Mouse (Mus musculus): Measurements from ENCODE around the gene Triobp. TPM values are rescaled to one million over a fixed set of nuclear protein-coding genes. Genes with fewer than 3 reads are reported as not detected.
A peak's percentile ranks its signal among the peaks of the same experiment; 100 is the strongest.

Gene Triobp
- total RNA-seq, 4 experiments from 2014 or later = 10.8 to 16.3 (median 11.7) TPM

DNA sequence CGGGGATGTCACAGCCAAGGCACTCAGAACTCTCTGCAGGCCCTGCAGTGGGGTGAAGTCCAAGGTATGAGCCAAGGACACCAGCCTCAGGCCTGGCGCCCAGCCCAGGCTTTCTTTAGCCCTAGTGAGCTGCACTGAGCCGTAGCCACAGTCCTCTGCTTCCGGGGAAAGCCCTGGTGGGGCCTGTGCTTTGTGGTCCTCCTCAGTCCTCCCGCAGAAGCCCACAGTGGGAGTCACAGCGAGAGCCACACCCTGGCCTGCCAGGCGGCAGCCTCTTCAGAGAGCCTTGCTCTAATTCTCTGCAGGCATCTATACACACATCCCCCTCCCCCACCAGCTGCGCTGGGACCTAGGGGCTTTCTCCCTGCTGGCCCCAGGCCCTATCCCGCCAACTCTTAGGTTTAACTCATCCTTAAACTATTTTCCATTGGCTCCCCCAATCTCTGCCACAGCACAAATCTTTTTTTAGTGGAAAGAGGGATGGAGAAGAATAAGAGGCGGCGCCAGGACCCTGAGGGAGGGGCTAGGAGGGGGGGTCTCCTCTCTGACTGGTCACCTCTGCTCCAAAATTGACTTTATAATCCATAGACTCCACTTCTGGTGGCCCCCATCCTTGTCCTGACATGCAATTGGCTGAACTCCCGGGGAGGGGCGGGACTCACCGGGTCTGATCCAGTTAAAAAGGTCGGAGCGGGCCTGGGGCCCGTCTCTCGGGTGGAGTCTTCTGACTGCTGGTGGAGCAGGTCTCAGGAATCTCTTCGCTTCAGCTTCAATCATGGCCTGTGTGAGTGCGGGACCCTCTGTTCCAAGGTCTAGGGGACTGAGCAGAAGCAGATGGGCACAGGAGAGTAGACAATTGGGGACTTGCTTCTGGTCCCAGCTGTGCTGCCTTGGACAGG lies 21.3 kb upstream of the Triobp start, which contains the start of gene Lgals1:
Gene Lgals1 (plus strand): TSS at position 705 of the 899 bp plus-strand sequence.
- DNase-seq (ENCODE audit: low spot score in 2 of 2) = no peak

DNA sequence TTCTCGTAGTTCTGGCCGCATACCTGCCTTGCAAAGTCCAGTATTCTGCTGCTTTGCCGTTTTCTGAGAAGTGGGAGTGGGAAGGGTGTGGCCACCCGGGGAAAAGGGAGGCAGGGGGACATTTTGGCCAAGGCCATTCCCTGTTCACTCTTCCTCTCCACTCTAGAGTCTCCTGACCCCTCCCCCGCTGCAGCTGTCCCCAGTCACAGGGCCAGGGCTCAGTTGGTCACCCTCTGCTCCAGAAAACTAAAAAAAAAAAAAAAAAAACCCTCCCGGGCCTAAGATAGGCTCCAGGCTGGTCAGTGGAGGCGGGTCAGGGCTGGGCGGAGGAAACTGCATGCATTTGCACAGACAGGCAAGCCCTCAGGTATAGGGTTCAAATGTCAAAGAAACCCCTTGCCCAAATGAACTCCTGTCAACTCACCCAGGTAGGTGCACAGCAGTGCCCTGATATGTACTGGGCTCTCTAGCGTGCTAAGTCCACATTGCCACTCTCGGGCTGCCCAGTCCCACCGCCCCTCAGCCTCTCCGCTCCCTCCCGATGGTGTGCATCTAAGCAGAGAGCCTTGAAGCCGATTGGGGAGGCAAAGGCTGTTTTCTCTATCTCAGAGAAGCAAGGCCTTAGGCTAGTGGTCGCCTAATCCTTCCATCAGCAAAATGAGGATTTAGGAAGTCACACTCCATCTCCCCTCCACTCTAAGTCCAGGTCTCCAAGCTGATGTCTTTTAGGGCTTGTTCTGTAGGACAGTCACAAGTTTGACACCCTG lies 20.3 kb upstream of the Triobp start:
- DNase-seq (ENCODE audit: low spot score in 2 of 2) = no peak

DNA sequence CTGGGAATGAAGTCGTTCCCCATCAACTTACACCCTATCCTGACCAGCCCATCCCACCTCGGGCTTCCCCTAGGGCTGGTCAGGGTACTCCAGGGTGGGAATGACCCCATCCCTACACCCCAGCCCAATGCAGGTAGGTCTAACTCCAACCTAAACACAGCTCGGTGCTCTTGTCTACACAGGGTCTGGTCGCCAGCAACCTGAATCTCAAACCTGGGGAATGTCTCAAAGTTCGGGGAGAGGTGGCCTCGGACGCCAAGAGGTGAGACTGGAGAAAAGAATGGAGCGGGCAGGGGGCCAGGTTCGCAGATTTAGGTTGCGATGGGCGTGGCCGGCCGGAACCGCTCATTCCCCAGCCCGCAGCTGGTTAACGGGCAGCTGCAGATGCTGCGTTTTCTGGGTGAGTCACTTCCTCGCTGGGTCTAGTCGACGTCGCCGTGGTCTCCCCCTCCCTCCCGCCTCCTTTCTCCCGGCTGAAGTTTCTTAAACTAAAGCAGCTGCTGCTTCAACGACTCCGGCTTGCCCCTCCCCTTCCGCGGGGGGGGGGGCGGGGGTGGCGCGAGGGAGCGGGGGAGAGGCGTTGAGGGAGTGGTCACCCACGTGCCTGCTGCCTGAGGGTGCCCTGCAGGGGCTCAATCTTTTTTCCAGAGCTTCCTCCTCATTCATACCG lies 19.6 kb upstream of the Triobp start:
- peak in 1 of 2 experiments; percentile 63 for DNase-seq (ENCODE audit: low spot score in 2 of 2)

DNA sequence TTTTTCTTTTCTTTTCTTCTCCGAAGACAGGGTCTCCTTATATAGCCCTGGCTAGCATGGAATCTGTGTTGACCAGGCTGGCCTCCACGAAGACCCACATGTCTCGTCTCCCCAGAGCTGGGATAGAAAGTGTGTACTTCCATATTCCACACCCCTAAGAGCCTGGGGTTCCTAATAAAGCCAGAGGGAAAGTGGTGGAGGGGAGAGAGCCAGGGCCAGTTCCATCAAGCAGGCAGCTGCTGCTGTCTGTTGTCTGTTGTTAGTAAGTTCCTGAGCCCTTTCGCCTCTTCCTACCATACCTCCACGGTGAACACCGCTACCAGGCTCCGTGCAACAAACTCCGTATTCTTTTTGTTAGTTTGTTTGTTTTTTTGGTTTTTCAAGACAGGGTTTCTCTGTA lies 19.0 kb upstream of the Triobp start:
- DNase-seq (ENCODE audit: low spot score in 2 of 2) = no peak

DNA sequence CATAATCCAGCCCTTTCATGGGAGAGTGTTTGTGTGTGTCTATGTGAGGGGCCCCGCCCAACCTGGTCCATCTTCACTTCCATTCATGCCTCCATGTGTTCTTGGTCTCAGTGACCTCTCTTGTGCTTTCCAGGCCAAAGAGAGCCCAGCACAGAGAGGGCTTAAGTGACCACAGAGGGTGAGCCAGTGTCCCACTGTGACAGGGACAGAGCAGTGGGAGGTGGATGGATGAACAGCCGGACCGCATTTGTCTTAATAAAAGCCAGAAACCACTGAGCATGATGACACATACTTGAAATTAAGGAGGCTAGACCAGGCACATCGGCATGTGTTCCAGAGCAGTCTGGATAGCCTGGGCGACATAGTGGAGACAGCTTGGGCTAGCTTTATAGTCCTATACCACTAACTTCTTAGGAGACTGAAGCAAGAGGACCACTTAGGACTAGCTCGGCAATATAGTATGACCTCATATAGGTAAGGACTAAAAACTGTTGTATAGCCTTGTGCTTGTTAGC lies 17.3 kb upstream of the Triobp start:
- no peak for DNase-seq (ENCODE audit: low spot score in 2 of 2)

DNA sequence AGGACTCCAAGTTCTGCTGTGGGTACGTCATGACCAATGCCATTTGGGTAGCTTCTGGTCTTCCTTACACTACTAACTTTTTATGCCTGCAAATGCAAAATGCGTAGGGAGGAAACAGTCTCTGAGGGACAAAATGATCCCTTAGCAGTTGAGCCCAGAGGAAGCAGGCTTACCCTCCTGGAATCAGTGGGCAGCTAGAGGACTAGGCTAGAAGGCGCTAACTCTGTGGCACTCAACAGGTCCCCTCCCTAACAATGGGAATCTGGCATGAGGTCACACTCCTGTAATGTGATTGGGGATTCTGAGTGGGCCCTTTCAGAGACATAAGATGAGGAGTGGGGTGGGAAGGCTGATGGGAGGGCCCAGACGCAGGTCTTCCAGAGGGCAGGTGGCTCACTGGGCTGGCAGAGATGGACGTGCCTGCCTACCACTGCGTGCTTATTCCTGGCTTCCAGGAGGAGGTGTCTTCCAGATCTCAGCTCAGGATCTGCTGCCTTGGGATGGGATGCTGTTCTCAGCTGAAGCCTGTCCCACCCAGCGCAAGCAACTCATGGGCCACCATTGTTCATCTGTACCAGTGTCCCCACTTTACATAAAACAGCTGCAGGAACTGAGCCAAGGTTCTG lies 16.6 kb upstream of the Triobp start:
- no peak for DNase-seq (ENCODE audit: low spot score in 2 of 2)

DNA sequence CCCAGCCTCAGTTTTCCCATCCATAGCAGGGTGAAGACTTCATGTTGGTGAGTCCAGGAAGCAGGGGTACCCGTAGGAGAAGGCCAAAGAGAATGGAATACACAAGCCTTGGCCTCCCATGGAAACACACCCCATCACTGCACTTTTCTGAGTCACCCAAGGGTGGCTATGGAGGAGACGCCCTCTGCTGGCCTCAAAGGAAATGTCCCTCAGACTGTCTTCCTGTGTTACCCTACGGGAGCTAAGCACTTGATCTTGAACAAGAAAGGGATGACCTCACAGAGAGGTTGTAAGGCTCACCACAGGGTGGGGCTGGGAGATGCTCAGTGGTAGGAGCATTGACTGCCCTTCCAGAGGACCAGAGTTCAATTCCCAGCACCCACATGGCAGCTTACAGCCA lies 15.9 kb upstream of the Triobp start:
- no peak for DNase-seq (ENCODE audit: low spot score in 2 of 2)

DNA sequence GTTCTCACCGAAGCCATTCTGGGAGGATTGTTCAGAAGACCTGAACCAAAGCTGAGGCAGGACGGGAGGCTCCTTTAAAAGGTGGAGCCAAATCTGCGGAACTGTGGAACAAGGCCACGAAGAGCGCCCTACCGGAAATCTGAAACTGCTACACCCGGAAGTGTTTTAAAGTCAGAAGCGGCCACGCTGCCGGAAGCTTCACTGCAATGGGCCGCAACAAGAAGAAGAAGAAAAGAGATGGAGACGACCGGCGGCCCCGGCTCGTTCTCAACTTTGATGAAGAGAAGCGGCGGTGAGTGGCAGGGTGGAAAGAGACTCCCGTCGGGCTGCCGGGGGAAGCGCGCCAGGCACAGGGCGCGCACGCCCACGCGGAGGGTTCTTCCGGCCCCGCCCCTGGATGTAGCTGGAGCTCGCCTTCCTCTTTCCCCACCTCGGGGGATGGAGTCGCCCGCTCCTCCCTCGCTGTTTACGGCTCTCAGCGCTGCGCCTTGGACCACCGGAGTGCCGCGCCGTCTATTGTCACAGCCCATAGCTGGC lies 12.7 kb upstream of the Triobp start, which contains the start of gene Nol12:
Gene Nol12 (plus strand): TSS at position 150 of the 537 bp plus-strand sequence.
- DNase-seq (ENCODE audit: low spot score in 2 of 2) = peak; percentile 75 to 83

DNA sequence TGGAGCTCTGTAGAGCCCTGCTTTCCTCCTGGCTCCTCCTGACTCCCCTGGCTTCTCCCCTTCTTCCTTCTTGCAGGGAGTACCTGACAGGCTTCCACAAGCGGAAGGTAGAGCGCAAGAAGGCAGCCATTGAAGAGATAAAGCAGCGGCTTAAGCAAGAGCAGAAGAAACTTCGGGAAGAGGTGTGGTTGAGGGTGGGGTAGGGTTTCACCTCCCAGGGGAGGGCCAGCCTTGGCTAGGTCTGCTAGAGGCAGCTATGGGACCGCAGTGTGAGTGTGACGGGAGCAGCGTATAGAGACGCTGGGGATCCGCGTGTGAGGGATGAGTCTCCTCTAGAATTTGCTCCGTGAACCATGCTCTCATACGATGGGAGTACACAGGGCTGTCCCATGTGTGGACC lies 11.1 kb upstream of the Triobp start:
- no peak for DNase-seq (ENCODE audit: low spot score in 2 of 2)

DNA sequence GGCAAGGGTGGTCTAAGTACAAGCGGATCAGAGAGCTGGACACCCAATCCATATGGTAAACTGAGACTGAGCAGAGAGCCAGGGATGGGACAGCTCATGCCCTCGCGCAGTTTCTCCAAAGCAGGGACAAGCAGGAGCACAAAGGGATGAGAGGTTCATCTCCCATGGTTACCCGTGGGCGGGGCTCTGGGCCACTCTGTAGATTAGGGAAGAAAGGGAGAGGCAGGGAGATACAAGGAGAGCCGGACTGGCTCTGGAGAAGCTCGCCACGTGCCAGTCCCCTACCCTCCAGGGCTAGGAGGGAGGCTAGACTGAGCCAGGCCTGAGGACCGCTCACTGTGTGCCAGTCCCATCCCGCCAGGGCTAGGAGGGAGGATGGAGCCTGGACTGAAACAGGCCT lies 10.2 kb upstream of the Triobp start:
- DNase-seq (ENCODE audit: low spot score in 2 of 2) = no peak

DNA sequence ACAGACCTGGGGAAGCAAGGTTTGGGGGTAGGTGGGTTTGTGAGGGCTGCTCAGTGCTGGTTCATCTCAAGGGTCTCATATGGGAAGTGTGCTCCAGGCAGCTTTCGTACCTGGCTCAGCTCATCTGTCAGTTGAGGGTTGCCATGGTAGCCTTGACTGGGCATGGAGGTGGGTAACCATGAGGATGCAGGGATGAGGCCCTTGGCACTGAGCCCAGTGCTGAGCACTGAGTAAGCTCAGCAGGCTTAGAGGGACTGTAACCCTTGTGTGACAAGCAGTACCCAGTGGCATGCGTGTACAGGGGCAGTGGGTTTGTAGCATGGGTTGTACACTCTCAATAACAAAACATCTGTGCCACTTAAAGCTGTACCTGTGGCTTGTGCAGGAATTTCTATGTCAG lies 9.6 kb upstream of the Triobp start:
- no peak for DNase-seq (ENCODE audit: low spot score in 2 of 2)

DNA sequence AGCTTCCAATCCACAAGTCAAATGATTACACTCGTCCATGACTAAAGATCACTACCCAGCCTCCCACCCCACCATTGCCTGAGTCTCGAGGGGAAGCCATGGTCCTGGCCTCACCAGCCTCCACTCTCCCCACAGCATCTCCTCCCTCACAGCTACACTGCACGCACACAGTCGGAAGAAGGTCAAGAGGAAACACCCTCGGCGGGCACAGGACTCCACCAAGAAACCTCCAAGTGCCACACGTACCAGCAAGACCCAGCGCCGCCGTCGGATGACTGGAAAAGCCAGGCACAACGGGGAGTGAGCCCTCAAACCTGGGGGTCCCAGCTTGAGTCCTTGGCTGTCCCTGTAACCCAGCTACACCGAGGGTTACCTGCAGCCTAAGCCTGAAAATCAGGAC lies 7.2 kb upstream of the Triobp start:
- DNase-seq (ENCODE audit: low spot score in 2 of 2) = no peak

DNA sequence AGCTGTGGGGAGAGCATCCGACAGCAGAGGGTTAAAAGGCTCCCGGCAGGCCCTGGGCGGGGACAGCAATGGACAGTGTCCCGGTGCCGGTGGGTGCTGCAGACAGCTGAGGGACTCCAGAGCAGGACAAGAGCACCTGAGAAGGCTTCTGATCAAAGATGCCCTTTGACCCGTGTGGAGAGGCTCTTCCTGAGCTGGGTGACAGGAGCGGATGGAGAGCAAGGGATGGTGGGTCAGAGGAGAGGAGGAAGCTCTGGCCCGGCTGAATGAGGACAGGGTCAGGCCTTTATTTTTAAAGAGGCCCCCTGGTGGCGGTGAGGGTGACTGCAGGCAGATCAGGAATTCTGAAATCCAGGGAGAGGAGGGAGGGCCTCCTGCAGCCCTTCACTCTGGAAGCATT lies 4.9 kb upstream of the Triobp start:
- peak; percentile 47 to 71 for DNase-seq (ENCODE audit: low spot score in 2 of 2)

DNA sequence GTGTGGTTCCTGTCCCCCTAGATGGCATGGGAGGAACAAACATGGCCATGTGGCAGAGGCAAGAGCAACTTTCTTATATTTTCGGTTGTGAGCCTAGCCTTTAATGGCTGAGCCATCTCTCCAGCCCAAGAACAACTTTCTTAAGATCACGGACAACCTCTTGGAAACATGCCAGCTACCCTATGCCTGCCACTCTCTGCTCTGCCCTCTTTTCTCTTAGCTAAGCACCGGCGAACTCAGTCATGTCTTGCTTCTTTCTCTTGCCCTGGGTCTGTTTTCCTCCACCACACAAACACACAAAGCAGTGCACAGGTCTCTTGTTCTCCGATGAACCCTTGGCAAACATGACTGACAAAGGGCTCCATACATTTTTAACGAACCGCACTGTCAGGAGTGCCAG lies 1.3 kb upstream of the Triobp start:
- DNase-seq (ENCODE audit: low spot score in 2 of 2) = no peak

DNA sequence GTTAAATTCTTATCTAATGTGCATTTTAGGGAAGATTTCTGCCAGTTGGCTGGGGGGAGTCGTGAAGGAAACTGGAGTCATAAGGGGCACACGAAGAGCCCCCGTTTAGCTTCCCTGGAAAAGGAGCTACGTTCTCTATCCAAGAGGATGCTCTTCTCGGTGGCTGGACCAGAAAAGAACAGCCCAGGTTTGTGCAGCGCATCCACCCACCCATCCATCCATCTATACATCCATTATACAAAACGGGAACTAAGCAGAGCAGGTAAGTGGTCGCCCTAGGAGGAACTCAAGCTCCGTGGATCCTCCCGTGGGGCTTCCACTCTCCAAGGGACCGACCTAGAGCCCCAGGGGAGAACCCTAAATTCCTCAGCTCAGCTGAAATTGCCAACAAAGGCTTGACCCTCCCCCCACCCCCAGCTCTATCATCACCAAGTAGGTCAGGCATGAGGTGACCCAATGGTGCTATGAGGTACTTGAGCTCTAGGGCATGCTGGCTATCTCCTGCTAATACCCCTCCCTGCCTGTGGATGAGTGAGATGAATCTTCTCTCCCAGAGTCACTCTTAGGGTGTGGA lies 715 bp downstream of the Triobp start:
- DNase-seq (ENCODE audit: low spot score in 2 of 2) = no peak

DNA sequence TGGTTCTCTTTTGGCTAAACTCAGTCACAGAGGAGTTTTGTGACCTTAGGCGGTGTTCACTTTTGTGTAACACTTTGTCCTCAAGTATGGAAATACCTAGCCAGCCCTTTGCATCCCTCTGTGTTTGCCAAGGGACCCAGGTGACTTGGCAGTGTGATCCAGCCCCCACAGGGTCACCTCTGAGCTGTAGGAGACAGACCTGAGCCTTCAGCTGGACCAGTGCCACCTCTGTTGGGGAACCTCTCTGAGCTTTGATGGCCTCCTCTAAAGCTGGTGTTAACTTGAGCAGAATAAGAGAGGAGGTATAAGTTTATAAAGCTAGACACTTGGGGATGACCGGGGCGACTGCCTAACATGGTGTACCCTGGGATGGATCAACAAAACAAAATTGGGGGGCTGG lies 1.4 kb downstream of the Triobp start:
- no peak for DNase-seq (ENCODE audit: low spot score in 2 of 2)

DNA sequence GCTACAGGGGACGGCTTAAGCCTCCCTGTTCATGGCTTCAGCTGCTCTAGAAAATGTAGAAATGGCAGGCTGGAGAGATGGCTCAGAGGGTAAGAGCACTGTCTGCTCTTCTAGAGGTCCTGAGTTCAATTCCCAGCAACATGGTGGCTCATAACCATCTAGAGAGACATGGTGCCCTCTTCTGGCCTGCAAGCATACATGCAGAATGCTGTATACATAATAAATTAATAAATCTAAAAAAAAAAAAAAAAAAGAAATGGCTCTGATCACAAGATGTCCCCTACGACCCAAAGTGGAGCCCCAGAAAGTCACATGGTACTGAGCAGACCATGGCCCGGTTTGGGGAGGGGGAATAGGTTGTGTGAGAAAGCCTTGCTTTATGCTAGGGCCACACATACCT lies 8.1 kb downstream of the Triobp start:
- DNase-seq (ENCODE audit: low spot score in 2 of 2) = no peak

DNA sequence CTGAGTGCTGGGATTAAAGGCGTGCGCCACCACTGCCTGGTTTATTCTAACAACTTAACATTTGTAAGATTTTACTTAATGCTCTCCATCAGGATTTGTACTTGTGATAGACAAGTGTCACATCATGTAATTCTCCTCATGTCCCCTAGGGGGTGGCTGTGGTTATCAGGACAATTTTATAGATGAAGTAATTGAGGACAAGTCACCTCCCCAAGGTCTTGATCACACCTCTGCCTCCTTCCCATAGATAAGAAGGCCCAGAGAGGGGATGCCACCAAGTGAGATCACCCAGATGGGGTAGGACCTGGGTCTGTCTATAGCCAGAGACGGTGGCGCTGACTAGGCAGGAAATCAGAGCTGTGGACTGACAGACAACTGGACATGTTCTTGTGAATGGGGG lies 8.8 kb downstream of the Triobp start:
- DNase-seq (ENCODE audit: low spot score in 2 of 2) = no peak

DNA sequence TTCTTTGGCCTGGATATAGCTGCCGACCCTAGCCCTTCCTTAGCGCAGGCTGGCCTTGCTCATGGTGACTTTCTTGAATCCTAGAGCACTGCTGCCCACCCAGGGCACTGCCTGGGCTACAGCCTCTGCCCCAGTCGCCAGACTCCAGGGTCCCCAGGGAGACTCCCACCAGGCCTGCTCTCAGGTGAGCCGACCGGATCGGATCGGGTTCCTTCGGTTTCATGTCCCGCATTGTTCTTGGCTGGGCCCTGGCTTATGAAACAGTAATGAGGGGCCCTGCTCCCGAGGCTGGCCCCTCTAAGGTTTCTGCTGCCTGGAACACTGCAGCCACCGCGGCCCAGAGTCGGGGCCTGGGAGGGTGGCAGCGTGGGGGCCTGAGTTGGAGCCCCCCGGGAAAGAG lies 9.5 kb downstream of the Triobp start:
- DNase-seq (ENCODE audit: low spot score in 2 of 2) = no peak

DNA sequence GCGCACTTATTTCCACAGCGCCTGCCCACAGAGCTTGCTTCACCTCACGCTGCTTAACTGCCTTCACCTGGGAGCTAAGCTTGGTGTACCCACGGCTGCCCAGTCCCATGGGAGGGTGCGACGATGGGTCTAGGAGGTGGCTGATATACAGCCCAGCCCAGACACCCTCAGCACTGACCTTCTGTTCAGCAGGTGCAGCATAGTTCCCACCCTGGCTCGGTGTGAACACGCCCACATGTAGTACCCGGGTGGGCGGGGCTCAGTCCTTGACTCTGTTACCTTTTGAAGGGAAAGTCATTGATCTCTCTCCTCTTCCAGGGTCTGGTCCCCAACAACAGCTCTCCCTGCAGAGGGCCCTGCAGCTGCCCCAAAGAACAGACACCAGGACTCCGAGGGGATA lies 12.0 kb downstream of the Triobp start:
- no peak for DNase-seq (ENCODE audit: low spot score in 2 of 2)

DNA sequence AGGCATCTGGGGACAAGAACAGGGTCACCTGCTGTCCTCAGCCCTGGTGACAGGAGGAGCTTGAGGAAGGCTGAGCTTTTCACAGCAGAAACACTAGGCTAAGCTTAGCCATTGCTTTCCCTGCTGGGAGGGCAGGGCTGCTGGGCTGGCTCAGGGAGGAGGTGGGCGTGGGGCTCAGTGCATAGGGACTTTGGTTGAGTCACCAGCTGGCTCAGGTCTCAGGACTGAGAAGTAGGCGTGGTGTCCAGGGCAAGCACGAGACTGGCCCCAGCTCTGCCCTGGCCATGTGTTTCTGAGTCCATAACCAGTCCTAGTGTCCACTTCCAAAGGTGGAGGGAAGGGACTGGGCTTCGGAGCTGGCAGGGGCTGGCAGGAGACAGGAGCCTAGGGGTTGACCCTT lies 12.6 kb downstream of the Triobp start:
- DNase-seq (ENCODE audit: low spot score in 2 of 2) = no peak

All from left cerebral cortex, adult 8-10 months (tissue).